Mouse (Mus musculus) kidney, adult 9 months (tissue): ENCODE measurements around the gene Olfr1214.
"Not testable (repeated sequence)": the region's sequence is repeated elsewhere in the genome, so short reads cannot be mapped to it uniquely, and the experiment has no call there.

ENCODE experiments used
- DNase-seq: peaks from one replicate; pipeline ENCODE4 v3.0.0; 2022

The Olfr1214 gene

DNA sequence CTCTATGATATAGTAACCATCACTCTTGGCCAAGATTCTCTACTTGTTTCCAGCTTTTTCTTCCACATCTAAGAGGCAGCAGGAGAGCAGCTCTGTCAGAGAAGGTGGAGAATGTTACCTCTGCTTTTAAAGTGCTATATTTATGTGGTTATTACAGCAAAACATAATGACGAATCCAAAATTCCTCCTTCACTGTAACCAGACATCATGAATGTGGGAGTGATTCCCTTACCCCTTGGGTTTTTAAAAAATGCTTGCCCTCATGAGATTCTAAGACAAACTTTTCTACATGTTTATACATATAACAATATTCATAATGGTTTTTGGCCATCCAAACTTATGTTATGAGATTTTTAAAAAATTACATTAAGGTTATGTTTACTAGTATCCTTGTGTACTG lies at the start of gene Olfr1214:
Olfr1214 (minus strand) TSS at position 101 of the 400 bp plus-strand sequence.
- no peak for DNase-seq

- no peak for DNase-seq
Measured at GRCm38 (mm10) chr2:89031965-89032364, 39.5 kb upstream of the Olfr1214 start, which contains the start of gene Olfr1217. Gene Olfr1217 (minus strand): TSS chr2:89032065.

GRCm38 (mm10) chr2:89021436-89021835 lies 29.0 kb upstream of the Olfr1214 start:
- not testable (repeated sequence) for DNase-seq

- DNase-seq, result no peak
Measured at GRCm38 (mm10) chr2:89018240-89018639, 25.8 kb upstream of the Olfr1214 start, which contains the start of gene Olfr1216. Gene Olfr1216 (minus strand): TSS chr2:89018340.

GRCm38 (mm10) chr2:89006873-89007272 lies 14.4 kb upstream of the Olfr1214 start, which contains the start of gene Olfr1215:
Gene Olfr1215 (minus strand): TSS chr2:89006973.
- no peak for DNase-seq

GRCm38 (mm10) chr2:88980181-88980580 lies 12.3 kb downstream of the Olfr1214 start, which contains the start of gene Gm13762:
Gene Gm13762 (minus strand): TSS chr2:88980281.
- no peak for DNase-seq

DNA sequence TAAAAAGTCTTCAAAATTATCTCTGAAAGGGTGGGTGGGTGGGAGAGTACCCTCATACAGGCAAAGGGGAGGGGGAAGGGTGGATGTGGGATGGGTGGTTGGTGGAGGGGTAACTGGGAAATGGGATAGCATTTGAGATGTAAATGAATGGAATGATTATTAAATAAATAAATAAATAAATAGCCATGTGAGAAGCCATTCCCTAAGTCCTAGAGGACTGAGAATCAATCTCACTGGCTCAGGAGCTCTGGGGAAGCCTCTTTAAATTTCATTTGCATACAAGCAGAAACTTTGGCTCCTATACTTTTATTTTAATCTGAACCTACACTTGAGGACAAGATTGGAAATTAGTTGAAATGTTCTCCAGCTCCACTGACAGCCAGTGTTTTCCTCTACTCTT lies 38.8 kb downstream of the Olfr1214 start, which contains the start of gene Olfr1212:
Olfr1212 (plus strand) TSS at position 301 of the 400 bp plus-strand sequence.
- no peak for DNase-seq

DNA sequence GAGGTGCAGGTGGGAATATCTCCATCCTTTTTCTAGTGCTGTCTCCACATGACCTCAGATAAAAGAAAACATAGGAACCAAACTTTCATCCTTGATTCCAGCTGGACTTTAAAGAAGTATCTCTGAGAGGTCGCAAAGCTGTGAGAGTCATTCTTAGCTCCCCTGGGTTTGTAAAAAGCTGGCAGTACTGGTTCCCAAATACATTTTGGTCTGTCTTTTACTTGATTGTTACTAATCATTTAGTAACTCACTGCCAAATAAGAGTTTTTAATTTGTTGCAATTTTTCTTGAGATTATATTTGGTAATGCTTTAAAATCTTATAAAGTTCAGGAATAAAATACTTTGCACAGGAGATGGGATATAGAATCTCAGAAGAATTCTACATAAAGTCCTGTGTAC lies 54.4 kb downstream of the Olfr1214 start, which contains the start of gene Olfr1211:
Olfr1211 (minus strand) TSS at position 101 of the 400 bp plus-strand sequence.
- DNase-seq, result no peak
